Mouse (Mus musculus): ENCODE results near the gene Tlnrd1.

GRCm38 (mm10) chr7:83900519-83900918, 16.4 kb upstream of the Tlnrd1 start:
- TF ChIP-seq CTCF (IDR thresholded peaks at IDR 0.05; ENCODE audit: extremely low read depth, insufficient read depth, insufficient read length, insufficient replicate concordance) (no peak), POLR2A (IDR thresholded peaks at IDR 0.05; ENCODE audit: low read depth, low read length) (no peak)
